Mouse (Mus musculus) adrenal gland, postnatal 10 days (tissue): ENCODE results near the gene Kars. TPM values are rescaled to one million over a fixed set of nuclear protein-coding genes. Genes with fewer than 3 reads are reported as not detected.
A peak's percentile ranks its signal among the peaks of the same experiment; 100 is the strongest.

ENCODE experiments used
- DNase-seq: peaks from one replicate; pipeline ENCODE4 v3.0.0; 2021; ENCODE audit warnings: mixed read lengths
- total RNA-seq, 2 experiments: library from RNA; stranded (reverse); gene quantifications; 2 replicates each; pipeline ENCODE4 v1.2.3; 2021

Gene Kars
- total RNA-seq, 2 experiments from 2014 or later = 107 to 114 TPM

DNA sequence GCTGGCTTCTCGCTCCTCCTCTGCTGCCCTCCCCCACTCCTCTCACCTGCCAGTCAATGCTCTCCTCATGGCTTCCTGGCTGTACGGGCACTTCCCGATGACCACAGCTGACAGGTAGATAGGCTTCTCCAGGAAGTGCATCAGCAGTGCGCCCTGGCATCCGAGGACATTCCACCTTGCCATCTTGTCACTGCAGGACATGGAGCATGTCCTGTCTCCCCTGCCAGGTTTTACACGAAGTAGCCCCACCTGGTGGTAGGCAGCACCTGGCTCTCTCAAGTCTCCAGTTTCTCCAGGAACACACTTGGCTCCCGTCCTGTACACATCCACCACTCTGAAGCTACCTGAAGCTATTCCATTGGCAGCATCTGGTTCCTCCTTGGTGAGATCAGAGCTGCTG lies 29.0 kb downstream of the Kars start:
- no peak for DNase-seq

DNA sequence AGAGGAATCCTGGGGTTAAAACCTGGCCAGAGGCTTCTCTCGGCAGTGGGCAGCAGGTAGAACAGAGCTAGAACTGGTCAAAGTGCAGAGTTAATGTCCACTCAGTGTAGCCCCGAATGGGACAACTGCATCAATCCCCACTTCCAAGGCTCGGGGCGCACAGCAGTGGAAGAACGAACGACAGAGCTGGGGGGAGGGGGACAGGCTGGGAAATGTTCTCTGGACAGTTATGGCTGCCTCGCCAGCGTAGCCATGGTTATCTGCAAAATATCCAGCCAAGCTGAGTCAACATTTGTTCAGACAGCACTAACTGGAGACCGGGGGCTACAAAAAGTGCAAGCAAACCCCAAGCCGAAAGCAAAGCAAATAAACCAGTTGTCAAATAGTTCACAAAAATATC lies 33.0 kb downstream of the Kars start:
- DNase-seq = no peak

DNA sequence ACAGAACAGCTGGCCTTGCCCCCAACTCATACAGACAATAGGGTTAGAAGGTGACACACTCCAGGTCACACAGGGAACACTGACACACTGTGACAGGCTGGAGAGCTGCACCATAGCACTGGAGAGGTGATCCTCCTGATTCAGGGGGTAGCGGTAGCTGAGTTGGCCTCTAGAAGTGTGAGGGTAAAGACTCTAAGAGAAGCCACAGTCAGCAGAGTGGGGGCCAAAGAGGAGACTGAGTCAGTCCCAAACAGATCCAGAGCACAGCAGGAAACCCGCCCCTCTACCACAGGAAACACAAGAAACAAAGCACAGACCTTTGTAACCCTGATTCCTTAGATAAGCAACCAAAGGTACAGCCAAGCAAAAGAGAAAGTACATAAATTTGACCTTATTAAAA lies 34.8 kb downstream of the Kars start:
- DNase-seq = no peak

DNA sequence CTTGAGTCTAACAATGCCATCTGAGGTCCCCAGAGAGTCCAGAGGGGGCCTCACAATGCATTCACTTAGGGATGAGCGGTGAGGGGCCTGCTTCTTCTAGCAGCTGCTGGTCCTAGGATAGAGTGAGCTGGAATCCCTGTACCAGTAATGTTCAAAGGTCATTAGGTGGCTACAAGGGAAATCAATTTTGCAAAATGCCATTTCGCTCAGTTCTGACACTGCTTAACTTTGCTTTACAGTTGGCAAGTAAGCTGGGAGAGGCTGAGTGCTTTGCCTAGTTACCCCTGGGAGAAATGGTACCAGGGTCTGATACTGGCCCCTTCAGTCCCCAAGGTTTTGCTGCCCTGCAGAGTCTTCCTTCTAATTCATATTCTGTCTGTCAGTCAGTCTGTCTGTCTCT lies 35.4 kb downstream of the Kars start:
- no peak for DNase-seq

DNA sequence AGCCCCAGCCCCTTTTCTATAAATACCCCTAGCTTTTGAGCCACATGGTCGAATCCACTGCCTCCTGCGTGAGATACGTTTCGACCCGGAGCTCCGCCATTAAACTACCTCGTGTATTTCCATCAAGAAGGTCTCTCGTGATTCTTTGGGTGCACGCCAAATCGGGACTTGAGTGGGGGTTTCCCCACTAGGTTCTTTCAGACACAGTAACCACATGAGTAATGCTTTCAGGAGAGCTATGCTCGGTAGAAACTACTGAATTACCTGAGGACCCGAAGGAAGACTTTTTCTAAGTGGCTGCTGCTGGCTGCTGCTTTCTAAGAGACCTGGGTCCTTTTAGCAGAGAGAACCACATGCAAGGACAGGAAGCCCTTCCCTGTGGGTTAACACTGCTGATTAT lies 37.0 kb downstream of the Kars start:
- no peak for DNase-seq

DNA sequence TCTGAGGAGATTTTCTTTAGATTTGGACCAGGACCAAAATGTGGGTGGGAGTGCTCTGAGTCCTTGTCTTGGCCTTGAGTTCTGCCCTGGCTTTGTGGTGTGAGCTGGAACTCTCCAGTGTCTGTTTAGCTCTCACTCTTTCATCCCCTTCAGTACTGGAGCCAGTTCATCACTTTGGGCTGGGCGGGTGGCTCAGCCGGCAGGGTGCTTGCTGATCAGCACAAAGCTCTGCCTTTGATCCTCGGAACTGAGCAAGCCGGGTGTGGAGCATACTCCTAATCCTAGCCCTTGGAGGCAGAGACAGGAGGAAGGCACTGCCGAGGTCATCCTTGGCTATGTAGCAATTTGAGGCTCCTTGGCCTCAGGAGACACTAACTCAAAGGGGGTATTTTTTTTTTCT lies 42.1 kb downstream of the Kars start:
- DNase-seq = no peak

DNA sequence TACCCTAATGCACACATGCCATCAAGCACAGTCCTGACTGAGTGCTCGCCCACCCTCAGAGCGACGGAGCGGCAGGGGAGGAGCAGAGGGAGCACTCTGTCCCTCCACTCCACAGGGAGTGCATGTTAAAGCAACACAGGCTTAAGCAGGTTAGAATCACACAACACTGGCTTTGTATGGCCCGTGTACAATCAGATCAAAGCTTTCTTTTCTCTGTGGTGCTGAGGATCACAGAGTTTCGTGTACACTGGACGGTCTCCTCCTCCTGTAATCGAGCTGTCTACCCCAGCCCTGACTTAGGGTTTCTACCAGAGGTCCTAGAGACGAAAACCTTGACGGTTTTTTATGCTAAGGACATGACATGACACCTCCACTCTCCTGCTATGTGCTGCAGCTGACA lies 42.6 kb downstream of the Kars start:
- DNase-seq = no peak

DNA sequence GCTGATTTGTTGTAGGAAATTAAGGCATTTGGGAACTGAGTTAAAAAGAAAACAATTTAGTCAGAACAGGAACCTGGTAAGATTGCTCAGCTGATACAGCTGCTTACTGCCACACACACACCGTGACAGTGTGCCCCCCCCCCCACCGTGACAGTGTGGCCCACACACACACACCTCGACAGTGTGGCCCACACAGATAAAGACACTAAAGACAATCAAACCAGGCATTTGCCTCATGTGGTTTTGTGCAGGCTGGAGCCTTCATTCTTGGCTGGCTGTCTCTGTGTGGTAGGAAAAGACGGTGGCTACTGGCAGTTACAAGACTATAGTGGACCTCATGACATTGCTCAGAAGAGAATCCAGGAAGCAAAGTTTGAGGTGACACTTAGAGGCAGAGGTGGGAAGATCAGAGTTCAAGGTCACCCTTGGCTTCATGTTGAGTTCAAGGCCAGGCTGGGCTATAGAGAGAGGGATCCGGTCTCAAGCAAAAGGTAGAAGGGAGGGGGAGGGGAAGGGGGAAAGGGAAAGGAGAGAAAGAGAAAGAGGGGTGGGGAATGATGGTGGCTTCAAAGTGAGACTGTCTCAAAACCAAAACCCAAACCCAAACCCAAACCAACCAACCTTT lies 43.8 kb downstream of the Kars start:
- DNase-seq = no peak

DNA sequence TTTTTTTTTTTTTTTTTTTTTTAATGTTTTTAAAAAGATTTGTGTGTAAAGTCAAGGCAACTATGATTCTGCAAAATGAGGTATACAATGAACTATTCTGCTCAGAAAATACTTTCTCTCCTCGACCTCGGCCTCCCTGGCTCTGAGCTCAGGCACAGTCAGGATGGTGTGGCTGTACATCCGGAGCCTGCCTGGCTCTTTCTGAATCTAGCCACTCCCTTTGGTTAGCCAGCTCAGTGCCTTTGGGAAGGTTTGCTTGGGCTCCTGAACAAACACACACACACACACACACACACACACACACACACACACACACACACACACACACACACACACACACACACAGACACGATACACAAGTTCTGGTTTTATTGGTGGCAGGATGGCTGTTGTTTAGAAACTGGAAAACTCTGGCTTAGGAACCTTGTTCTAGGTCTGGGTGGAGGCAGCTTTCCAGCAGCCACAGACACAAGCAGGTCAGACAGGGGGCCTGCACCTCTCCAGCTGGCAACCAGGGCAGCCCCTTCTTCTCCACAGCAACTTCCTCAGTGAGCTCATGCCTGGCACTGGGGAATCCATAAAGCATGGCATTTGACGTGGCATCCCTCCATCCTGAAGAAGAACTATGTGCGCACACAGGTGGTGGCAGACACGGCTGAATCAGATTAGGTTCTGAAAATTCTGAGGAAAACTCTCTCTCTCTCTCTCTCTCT lies 46.1 kb downstream of the Kars start:
- peak; percentile 26 for DNase-seq

DNA sequence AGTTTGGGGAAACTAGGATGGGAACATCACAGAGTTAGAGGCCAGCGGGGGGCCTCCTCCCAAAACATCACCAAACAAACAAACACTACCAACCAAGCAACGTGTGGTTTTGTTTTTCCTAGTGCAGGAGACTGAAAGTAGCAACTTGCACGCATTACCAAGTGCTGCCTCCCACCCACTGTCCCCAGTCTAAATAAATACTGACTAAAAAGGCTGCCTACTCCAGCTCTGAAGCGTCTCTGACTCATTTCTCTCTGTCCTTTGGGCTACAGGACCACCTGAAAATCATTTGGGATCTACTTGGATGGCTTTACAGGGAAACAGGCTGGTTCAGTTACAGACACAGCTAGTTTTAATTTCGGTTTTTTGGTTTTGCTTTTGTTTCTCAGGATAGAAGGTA lies 46.8 kb downstream of the Kars start:
- DNase-seq = no peak

DNA sequence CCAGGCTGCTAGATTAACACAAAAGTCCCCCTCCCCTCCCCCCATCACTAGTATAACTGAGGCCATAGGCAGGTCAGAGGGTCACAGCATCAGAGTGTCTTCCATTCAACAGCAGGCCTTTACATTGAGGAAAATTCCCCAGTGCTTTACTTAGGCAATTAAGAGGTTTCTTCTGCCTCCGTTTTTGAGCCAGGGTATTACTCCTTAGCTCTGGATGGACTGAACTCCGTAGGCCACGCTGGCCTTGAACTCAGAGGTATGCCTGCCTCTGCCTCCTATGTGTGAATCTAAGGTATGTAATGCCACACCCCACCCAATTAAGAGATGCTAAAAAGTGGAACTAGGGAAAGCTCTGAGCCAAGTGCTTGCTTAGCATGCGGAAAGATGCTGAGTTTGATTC lies 47.6 kb downstream of the Kars start:
- DNase-seq = no peak

DNA sequence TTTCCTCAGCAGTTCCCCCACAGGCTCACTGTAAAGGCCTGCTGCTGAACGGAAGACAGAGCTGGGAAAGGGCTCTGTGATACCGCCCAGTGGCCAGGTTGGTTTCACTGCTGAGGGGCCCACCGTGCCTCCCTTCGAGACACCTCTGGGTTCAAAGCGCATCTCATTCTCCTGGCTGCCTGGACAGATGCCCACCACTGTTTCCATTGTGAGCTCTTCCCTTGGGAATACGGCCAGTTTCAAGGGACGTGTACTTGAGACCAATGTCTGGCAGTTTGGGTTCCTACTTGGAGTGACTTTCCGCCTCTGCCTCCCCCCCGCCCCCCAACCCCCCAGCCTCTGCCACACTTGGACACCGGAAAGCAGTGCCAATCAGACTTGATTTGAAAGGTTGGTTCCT lies 48.0 kb downstream of the Kars start:
- DNase-seq = peak; percentile 24

DNA sequence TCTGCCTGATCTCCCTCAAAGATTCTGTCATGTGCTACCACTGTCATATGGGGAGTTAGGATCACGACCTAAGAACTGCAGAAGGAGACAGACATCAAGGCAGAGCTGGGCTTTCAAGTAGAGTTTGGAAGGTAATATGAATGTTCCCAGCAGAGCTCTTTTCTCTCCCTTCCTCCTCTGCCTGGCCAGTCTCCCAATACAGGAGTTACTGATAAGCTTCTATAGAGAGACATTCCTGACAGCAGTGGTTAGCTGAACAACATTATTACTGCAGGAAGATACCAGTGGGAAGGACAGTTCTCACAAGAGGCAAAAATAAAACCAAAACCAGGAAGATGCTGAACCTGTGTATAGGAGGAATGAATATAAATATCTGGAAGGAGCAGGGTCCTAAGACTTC lies 48.5 kb downstream of the Kars start:
- no peak for DNase-seq

DNA sequence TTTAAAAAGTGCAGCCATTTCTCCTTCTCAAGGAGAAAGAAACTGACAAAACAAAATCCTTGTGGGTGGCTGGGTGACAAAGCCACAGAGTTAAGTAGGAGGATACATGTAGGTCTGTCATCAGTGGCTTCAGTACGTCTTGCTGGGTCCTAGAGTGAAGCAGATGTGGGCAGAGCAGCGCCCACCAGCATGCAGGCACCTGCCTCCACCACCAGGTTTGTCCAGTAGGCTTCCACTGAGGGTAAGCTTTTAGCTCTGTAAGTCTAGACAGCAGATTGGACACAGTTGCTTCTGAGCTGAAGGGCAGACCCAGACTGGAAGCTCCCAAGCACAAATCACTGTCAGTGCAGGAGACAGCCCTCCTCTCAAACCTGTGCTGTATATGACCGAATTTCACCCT lies 49.8 kb downstream of the Kars start:
- no peak for DNase-seq

DNA sequence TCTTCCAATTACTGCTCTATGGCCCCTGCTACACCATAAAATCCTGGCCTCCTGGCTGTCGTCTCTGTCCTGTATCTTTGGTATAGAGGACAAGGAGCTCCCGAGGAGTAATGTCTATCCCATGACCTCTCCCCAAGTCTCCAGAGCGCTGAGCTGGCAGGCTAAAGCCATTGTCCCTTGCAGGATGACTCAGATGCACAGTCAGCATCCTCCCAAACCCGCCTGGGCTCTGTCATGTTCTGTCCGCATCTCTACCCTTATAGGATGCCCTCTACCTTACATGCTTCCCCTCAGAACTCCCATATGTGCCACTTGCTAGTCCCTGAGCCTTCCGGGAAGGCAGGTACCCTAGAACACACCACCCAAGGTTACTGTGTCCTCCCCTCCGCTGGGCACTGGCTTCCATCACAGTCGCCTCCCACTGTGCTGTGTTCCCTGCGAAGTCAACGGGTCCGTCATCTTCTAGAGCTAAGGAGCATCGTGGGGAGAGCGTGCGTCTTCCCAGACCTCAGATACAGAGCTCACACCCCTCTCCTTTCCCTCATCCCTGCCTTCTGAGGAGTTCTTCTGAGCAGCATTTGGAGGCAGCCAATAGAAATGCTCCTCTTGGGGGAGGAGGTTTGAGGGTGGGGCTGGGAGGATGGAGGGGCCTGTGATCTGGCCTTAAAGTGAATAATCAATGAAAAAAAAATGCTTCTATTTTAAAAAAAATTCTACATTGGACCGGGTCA lies 50.4 kb downstream of the Kars start:
- no peak for DNase-seq

DNA sequence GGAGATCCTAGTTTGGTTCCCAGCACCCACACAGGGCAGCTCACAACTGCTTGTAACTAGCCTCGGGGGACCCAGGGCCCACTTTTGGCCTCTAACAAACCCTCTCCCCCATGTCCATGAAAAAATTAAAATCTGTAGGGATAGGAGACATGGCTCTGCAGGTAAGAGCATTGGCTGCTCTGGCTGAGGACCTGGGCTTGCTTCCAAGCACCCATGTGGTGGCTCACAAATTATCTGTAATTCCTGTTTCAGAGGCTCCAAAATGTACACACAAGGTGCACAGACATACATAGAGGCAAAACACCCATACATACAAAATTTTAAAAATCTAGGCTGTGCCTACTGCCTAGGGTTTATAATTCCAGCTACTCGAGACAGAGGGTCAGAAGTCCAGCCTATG lies 53.9 kb downstream of the Kars start:
- no peak for DNase-seq

DNA sequence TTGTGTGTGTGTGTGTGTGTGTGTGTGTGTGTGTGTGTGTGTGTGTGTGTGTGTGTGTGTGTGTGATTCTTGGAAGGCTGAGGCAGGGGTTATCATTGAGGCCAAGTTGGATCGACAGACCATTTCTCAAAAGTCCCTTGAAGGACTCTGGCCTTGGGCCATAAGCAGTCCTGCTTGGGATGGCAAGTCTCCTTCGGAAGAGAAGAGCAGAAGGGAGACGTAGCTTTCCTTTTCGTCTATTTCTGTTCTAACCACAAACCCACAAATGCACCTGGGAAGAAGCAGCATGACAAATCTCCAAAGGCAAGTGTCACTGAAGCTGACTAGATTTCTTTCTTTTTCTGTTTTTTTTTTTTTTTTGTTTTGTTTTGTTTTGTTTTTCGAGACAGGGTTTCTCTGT lies 55.2 kb downstream of the Kars start:
- no peak for DNase-seq

DNA sequence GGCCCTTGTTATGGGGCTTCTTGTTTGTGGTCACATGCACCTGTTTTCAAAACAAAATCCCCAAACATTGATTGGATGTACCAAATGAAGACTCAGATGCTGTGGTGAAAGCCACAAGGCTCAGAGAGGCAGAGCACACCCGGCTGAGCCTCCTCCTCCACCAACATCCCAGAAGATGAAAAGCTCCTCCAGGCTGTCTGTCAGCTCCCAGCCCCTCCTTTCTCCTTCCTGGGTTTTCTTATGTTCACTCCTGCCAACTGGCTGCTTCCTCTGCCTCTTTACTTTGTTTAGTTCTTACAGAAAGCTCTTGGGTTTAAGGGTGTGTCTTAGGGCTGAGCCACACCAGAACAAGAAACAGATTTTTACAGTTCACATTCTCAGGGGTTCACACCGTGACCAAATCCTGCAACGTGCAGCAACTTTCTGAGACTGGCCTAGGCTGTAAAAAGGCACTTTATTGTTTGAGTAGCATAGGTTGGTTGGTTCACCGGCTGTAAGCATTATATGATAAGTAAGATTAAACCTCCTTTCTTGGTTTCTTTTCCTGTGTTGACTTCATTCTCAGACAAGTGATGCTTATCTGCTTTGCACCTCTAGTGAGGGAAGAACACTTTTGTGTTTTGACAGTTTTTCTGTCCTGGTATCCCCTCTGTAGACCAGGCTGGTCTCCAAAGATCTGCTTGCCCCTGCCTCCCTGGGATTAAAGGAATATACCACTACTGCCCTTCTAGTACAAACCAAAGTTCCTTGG lies 56.1 kb downstream of the Kars start:
- DNase-seq = no peak

DNA sequence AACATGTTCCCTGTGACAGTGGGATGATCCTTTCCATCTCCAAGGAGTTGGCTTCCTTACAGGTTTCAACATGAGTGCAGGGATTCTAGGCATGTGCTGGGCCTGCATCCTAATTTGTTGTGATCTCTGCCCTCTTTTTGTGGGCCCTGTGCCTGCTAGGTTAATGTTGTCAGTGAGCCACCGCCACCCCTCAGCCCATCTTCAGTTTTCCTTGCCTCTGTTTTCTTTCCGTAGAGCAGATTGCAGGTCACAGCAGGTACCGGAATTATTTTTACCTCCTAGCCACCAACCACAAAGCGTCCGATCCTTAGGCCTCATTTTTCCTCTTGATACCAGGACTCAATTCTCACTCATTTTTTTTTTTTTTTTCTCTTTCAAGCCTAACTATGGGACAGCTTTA lies 59.2 kb downstream of the Kars start:
- no peak for DNase-seq

DNA sequence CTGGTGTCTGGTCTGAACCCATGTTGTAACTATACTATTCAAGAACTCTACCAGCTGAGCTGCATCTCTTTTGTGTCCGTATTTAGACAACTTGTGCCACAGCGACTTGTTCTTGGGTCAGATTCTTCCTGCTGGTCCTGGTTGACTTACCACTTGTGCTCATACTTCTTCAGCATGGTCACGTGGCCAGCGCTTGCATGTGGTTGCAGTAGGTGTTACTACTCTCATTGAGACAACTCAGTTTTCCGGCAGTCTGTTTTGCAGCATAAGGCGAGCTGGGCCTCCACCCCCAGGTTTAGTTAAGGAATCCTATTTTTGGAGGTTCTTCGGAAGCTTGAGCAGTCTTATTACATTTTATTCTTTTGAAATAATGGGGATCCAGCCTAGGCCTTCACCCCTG lies 59.8 kb downstream of the Kars start:
- DNase-seq = no peak

DNA sequence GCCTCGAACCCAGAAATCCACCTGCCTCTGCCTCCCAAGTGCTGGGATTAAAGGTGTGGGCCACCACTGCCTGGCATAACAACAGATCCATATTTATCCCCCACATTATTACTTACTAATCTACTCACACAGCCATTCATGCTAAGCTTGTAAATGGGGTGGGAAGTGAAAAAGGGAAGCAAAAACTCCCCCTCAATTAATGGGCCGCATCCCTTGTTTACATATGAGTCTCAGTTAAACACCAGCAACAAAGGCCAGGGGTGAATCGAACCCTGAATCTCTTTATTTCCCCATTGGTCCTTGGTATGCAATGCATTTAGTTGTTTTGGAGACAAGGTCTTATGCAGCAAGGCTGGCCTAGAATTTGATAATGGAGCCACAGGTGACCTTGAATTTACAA lies 60.3 kb downstream of the Kars start:
- no peak for DNase-seq

DNA sequence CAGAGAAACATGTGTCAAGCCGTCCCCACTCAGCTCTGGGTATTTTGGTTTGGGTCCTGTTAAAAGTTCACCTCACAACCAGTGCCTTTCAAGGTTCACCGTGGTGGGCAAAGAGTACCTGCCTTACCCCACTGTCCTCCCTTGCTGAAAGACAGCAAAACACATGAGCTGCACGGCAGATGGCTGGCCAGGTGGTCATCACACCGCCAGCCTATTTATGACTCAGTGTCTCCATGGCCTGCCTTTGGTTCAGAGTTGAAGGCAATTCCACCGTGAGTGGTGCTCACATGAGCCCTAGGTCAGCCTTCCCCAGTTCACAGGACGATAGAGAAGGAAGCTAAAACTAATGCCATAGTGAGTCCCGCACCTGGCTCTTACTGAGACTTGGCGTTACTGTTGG lies 63.2 kb downstream of the Kars start:
- DNase-seq = no peak

DNA sequence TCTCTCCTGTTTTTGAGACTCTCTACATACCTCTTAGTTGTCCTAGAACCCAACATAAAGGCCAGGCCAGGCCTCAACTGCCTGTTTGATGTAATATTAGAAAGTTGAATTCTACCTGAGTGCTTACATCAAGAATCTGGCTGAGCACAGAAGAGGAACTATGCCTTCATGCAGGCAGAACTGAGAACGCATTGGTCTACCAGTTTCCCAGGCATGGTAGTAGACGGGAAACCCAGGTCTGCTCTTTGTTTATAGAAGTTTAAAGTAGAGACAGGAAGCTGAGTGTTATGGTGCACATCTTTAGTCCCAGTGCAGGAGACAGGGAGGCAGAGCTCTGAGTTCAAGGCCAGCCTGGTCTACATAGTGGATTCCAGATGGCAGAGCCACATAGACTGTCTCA lies 64.0 kb downstream of the Kars start:
- DNase-seq = no peak
